Mouse (Mus musculus): ENCODE data around the gene Ubxn7.
A peak's percentile ranks its signal among the peaks of the same experiment; 100 is the strongest.
"Not testable (repeated sequence)": the region's sequence is repeated elsewhere in the genome, so short reads cannot be mapped to it uniquely, and the experiment has no call there.

The Ubxn7 gene

GRCm38 (mm10) chr16:32332040-32332555 lies at the start of gene Ubxn7:
Gene Ubxn7, plus strand, starts transcription at chr16:32332257.
- DNase-seq: peak; percentile 98

- no peak for DNase-seq
These were observed 49.4 kb upstream of the Ubxn7 start for GRCm38 (mm10) chr16:32282608-32283007.

DNA sequence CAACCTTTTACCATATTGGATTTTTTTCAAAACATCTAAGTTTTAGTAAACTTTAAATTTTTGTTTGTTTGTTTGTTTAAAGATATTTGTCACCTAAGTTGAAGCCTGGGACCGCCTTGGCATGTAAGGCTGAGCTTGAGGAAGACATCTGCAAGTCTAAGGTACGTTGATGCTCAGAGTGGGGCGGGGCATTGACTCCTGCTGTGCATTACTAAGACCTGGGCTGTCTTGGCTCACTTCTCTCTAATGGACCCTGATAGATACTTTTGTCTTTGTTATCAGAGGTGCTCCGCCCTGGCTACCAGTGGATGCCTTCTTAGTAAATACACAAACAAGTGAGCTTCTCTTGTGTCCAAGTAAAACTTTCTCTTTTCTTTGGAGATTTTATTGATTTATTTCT lies 40.2 kb upstream of the Ubxn7 start:
- DNase-seq: no peak

GRCm38 (mm10) chr16:32299617-32300016 lies 32.4 kb upstream of the Ubxn7 start:
- DNase-seq: not testable (repeated sequence)

DNA sequence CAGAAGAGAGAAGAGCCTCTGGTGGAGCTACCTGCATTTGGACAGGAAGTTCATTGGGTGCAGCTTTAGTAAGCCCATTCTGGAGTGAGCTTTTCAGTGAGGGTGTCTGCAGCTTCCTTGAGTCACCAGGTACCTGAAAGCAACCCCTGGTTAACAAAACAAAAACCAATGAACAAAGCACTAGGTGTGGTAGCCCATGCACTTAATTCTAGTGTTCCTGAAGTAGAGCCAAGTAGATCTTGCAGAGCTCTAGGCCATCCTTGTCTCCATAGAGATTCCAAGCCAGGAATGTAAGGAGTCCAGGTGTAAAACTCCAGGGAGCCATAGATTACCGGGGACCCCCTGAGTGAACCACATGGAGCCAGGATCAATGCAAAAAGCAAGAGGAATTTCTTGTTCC lies 29.0 kb upstream of the Ubxn7 start:
- DNase-seq: no peak

DNA sequence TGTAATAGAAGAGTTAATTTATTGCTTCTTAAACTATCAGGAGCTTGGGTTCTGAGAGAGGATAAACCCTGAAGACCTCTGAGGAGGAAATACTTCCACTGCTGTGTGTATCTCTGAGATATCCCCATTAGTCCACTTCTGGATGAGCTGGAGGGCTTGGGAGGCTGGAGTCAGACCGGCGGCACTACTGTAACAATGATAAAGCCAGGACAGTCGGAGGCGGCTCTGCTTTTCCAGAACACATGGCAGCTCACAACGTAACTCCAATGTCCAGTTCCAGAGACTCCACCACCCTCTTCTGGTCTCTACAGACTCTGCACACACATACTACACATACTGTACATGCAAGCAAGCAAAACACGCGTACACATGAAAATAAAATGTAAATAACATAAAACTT lies 28.2 kb upstream of the Ubxn7 start:
- no peak for DNase-seq

DNA sequence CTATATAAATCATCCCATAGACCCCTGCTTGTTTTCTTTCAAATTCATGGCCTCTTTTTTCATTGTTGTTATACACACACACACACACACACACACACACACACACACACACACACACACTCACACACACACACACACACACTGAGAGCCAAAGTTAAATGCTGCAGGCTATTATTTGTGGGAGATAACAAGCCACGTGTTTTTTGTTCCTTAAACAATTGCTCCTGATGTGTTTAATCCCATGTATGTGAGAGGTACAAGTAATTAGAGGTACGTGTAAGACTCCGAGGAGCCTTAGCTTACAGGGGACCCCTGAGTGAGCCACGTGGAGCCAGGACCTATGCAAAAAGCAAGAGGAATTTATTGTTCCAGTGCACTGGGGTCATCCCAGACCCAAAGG lies 20.1 kb upstream of the Ubxn7 start:
- DNase-seq: no peak

DNA sequence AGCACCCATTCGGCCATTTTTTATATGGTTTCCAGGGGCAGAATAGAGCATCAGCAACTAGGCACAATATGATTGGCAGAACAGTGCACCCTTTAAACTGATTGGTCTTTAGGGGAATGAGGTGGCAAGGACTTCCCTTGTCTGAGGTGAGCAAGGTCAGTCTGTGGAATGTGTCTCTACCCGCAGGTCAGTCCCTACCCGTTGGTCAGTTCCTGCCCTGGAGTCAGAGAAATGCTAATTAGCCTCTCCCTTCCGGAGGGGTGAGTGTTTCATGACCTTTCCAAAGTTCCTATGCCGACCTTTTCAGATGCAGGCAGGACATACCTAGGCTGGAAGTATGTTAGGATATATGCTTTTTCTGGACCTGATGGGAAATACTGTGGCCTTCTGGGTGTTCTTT lies 19.7 kb upstream of the Ubxn7 start:
- no peak for DNase-seq

DNA sequence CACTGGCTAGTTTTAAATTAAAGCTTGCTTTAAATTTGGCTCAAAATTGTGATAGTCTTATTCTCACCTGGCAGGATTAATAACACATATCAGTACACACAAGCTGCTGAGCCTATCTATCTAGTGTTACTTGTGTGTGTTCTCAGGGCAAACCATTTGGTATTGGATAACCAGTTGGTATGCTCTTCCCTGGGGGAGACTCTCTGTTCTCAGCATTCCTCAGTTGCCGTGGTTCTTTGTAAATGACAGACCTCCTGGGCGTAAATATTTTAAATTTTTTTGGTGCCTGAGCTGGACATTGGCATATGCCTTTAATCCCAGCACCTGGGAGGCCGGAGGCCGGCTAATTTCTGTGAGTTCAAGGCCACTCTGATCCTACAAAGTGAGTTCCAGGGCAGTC lies 19.2 kb upstream of the Ubxn7 start:
- DNase-seq: no peak

GRCm38 (mm10) chr16:32316601-32317000 lies 15.5 kb upstream of the Ubxn7 start:
- no peak for DNase-seq

GRCm38 (mm10) chr16:32323953-32324352 lies 8.1 kb upstream of the Ubxn7 start:
- DNase-seq: no peak

DNA sequence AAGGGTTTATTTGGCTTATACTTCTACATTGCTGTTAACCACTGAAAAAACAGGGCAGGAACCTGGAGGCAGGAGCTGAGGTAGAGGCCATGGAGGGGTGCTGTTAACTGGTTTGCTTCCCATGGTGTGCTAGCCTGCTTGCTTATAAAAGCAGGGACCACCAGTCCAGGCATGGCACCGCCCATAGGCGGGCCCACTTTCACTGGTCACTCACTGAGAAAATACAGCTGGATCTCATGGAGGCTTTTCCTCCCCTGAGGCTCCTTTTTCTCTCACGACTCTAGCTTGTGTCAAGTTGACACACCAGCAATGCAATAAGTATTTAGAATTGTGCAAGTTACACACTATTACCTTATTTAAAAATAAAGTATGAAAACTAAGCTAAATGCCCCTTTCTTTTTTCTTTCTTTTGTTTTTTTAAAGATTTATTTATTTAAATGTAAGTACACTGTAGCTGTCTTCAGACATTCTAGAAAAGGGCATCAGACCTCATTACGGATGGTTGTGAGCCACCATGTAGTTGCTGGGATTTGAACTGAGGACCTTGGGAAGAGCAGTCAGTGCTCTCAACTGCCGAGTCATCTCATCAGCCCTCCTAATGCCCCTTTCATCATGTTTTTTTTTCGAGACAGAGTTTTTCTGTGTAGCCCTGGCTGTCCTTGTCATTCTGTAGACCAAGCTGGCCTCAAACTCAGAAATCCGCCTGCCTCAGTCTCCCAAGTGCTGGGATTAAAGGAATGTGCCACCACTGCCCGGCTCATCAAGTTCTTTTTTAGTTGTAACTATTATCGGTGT lies 984 bp upstream of the Ubxn7 start:
- no peak for DNase-seq

DNA sequence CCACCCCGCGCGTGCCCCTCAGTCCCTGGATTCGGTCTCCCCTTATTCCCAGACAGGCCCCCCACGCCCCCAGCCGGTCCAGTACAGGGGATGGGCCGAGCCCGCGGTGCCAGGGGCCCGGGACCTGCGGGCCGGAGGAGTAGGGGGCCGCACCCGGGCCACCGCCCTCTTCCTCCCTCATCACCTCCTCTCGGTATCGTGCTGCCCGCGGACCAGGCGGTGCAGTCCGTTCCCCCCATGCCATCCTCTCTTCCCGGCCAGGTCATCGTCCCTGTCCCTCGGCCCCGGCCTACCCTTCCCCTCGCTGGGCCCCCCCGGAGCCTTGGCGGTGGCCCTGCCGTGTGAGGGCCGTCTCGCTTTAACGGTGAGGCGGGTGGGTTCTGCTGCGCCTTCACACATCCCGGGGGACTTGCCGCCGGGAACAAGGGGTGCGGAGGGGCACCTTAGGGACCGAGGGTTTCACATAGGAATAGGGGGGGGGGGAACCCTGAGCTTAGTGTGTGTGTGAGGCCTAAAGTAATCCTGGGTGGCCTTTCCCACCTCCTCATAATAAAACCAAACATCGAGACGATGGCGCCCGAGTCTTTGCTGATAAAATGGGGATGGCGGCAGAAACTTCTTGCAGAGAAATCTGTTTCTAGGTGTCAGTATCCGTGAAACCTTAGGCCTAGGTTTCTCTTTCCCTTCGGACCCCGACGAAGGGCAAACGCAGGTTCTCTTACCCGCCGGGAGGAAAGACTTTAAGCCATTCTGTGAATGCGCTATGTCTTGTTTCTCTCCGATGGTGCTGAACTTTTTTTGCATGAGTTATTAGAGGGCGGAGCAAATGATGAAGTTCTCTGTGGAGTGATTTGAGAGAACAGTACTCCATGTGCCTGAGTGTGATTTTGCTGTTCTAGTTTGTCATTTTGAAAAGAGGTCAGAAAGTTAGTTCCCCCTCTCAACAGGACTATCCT lies 777 bp downstream of the Ubxn7 start:
- peak; percentile 37 for DNase-seq

GRCm38 (mm10) chr16:32335146-32335545 lies 3.1 kb downstream of the Ubxn7 start:
- no peak for DNase-seq

DNA sequence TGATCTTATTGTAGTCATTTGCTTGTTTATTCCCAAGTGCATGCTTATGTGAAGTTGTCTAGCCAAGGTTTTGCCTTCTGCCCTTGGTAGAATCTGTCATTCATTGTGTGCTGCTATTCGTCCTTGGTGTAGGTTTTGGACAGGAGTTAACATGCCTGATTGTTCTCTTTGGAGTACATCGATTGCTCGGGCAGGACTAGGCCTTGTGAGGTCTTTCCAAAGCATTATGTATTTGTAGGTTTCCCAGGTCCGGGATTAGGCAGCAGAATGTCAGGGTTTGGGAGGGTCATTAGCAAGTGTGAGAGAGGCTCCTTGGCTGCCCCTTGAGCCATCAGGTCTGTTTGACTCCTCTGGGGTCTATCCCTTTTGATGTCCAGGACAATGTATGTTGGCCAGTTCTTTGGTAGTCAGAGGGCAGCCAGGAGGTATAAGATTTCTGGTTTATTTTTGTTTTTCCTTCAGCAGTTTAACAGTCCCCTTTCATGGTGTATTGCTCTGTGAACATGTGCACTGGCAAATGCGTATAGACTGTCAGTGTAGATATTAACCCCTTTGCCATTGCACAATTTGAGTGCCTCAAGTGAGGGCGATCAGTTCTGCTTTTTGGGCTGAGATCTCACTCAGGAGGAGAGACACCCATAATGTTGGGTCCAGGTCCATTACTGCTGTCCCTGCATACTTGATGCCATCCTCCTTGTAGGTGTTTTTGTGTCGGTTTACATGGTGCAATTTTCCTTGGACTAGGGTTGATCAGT lies 4.1 kb downstream of the Ubxn7 start:
- DNase-seq: no peak

- DNase-seq: no peak
These were observed 4.9 kb downstream of the Ubxn7 start for GRCm38 (mm10) chr16:32337001-32337400.

DNA sequence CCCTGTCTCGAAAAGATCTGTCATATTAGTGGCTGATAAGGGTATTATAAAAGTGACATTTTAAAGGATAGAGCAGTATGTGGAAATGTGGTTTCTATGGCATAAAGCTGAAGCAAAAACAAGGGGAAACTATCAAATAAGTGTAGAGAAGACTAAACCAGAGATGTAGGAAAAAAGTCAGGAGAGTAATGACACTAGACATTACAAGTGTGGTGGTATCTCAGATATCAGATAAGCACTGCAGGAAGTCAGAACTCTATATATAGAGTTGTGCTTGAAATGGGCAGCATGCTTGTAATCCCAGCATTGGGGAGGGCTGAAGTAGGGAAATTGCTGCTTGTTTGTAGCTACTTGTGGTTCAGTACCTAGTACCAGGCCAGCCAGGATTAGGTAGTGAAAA lies 8.4 kb downstream of the Ubxn7 start:
- DNase-seq: no peak

- DNase-seq: no peak
These were observed 13.5 kb downstream of the Ubxn7 start for GRCm38 (mm10) chr16:32345521-32345920.

DNA sequence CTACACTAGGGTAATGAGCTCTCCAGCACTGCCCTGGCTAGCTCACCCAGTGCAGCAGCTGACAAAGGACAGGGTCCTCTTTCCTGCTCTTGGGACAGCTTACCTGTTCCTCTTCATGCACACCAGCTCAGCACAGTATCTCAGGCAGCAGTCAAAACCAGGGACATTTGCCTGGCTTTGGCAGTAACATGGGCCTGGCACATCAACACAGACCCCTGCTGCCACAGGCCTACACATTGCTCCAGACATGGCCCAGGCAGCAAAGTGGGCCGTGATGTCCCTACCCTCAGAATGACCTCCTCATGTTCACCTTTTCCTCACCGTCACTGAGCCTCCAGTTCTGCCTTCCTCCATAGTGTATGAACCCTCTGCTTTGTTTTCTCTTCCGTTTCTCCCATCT lies 18.7 kb downstream of the Ubxn7 start:
- no peak for DNase-seq

- no peak for DNase-seq
These were observed 31.5 kb downstream of the Ubxn7 start for GRCm38 (mm10) chr16:32363530-32363929.

- DNase-seq: peak; percentile 18
These were observed 39.3 kb downstream of the Ubxn7 start for GRCm38 (mm10) chr16:32371351-32371750.

DNA sequence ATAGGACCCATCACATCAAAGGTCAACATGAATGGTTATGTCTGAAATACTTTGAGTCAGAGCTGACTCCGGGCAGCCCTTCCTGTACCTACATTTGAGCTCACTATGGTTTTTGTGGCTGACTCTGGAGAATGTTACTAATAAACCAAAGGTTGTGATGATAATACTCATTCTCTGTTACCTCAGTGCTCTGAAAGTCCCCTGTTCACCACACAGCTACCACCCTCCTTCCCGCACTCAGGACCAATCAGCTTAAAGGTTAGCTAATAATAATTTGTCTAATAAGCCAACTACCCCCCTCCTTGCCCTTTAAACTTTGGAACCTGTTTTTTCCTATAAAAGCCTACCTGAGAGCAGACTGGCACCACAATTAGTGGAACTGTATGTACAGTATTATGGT lies 47.5 kb downstream of the Ubxn7 start:
- DNase-seq: no peak

GRCm38 (mm10) chr16:32382901-32383300 lies 50.8 kb downstream of the Ubxn7 start:
- DNase-seq: no peak

Measured in right cerebral cortex, postnatal 4 days (tissue).